Mouse (Mus musculus): Measurements from ENCODE around the gene St3gal5.
A peak's percentile ranks its signal among the peaks of the same experiment; 100 is the strongest.

The St3gal5 gene

DNA sequence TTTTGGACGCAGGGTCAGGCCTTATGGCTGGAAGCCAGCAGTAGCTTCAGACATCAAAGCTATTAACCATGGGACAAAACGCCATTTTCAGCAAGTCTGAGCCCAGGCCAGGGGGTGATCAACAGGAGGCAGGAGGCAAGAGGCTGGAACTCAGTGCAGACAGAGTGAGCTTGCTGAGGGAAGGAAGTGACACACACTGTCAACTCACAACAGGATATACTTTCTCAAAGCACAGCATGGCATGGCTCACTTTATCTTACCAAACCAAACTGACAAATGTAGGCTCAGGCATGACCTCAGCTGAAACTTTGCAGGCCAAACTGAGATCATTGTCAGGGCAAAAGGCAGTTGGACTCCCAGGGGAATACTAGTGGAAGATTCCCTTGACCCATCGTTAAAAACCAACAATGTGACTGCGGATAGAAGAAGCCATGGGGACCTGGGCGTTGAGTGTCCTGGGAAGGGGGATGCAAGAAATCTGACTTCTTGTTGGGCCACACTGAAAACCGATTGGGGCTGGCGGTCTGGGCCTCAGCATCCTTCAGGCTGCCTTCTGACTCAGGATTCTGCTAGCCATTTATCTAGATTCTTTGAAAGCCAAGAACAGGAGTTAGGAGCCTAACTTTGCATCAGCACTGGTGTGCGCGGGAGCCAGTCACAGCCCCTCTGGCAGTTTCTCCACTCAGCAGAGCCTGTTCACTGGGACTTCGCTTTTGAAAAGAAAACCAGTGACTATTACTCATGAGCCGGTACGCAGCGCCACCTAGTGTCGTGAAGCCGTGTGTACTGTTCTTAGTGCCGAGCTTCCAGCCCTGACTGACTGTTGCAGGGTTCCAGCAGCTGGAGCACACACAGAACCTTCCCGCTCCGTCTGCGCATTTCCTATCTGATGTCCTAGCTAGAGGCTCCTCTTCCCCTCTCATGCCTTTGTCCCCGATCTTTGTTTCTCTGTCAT is 67.2 kb downstream of the St3gal5 start:
- DNase-seq (ENCODE audit: low read depth): peak; percentile 67

- DNase-seq (ENCODE audit: low read depth): no peak
These were observed 68.5 kb downstream of the St3gal5 start for GRCm38 (mm10) chr6:72165907-72166306.

GRCm38 (mm10) chr6:72171391-72171790 is 74.0 kb downstream of the St3gal5 start:
- DNase-seq (ENCODE audit: low read depth): no peak

DNA sequence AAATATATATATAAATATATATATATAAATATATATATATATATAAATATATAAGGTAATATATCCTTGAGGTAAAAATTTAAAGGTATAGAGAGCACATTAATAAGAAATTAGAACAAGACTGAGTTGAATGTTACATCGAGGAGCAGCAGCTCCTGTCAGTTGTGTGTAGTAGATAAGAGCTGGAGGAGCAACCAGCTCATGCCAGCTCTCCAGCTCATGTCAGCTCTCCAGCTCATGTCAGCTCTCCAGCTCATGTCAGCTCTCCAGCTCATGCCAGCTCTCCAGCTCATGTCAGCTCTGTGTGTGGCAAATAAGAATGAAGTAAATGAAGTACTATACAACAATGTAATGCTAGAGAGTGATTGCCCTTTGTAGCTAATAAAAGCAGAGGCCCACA is 76.0 kb downstream of the St3gal5 start:
- no peak for DNase-seq (ENCODE audit: low read depth)

- no peak for DNase-seq (ENCODE audit: low read depth)
These were observed 78.0 kb downstream of the St3gal5 start for GRCm38 (mm10) chr6:72175419-72175818.

GRCm38 (mm10) chr6:72176004-72176403 is 78.6 kb downstream of the St3gal5 start:
- DNase-seq (ENCODE audit: low read depth): no peak

- no peak for DNase-seq (ENCODE audit: low read depth)
These were observed 80.0 kb downstream of the St3gal5 start for GRCm38 (mm10) chr6:72177417-72177816.

DNA sequence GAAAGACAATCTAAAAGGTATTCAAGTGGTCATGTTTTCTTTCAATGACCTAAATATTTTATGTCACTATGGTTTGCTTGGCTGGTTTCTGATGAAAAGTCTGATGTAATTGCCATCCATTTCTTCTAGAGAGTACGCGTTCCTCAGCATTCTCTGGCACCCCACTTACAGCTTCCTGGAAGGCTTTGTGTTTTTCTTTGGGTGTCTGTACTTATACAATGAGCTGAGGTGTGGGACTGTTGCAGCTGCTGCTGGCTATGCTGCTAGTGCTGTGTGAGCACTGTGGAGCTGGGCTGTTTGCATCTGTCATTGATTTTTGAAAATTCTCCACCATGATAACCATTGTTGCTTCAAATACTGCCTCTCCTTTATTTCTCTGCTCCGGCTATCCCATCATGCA is 81.6 kb downstream of the St3gal5 start:
- DNase-seq (ENCODE audit: low read depth): no peak

DNA sequence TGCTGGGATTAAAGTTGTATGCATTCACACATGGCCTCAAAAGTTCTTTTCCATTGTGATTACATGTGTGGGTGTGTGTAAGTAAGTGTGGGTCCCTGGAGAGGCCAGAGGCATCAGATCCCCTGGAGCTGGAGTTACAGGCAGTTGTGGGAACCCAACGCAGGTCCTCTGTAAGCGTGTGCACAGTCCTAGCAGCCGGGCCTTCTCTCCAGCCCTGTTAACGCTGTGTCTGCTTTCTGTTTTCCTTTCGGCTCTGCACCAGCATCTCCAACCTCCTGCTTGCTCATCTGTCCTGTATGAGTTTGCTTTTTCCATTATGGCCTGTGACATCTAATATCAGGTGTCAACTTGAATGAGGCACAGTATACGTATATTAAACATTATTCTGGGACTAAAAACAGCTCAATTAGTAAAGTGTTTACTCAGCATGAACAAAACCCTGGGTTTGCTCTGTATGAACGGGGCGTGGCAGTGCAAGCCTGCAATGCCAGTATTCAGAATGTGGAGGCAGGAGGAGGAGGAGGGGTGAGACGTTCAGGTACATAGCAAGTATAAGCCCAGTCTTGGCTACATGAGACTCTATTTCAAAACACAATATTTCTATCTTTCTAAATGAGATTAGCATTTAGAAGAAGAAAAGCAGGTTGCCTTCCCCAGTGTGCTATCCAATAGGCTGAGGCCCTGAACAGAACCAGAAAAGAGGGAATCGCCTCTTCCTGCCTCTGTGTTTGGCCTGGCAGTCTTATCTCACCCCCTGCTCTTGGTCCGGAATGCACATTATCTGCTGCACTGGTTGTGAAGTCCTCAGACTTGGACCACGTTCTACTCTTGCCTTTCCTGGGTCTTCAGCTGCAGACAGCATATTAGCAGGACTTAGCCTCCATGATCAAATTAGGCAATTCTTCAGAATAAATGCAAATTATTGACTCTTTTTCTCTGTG is 82.4 kb downstream of the St3gal5 start:
- DNase-seq (ENCODE audit: low read depth): no peak

GRCm38 (mm10) chr6:72184576-72184975 is 87.2 kb downstream of the St3gal5 start:
- DNase-seq (ENCODE audit: low read depth): no peak

GRCm38 (mm10) chr6:72185893-72186490 is 88.6 kb downstream of the St3gal5 start:
- DNase-seq (ENCODE audit: low read depth): no peak

GRCm38 (mm10) chr6:72186809-72187208 is 89.4 kb downstream of the St3gal5 start:
- no peak for DNase-seq (ENCODE audit: low read depth)

GRCm38 (mm10) chr6:72189061-72189863 is 91.9 kb downstream of the St3gal5 start:
- DNase-seq (ENCODE audit: low read depth): peak; percentile 79

GRCm38 (mm10) chr6:72190120-72190519 is 92.7 kb downstream of the St3gal5 start:
- no peak for DNase-seq (ENCODE audit: low read depth)

- DNase-seq (ENCODE audit: low read depth): no peak
These were observed 93.2 kb downstream of the St3gal5 start for GRCm38 (mm10) chr6:72190577-72190976.

DNA sequence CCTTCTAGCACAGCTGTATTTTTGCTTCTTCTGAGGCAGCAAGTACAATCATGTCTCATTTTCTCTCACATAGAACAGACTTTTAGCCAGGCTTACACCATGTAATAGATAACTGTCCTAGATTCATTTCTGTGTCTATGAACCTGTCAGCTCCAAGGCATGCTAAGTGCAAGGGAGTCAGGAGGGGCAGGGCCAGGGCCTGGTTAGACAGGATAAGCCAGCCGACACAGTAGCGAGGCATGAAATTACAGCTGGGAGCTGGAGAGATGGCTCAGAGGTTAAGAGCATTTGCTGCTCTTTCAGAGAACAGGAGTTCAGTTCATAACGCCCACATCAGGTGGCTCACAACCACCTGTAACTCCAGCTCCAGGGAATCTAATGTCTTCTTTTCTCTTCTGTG is 99.3 kb downstream of the St3gal5 start:
- no peak for DNase-seq (ENCODE audit: low read depth)

- no peak for DNase-seq (ENCODE audit: low read depth)
These were observed 100.1 kb downstream of the St3gal5 start for GRCm38 (mm10) chr6:72197515-72197914.

DNA sequence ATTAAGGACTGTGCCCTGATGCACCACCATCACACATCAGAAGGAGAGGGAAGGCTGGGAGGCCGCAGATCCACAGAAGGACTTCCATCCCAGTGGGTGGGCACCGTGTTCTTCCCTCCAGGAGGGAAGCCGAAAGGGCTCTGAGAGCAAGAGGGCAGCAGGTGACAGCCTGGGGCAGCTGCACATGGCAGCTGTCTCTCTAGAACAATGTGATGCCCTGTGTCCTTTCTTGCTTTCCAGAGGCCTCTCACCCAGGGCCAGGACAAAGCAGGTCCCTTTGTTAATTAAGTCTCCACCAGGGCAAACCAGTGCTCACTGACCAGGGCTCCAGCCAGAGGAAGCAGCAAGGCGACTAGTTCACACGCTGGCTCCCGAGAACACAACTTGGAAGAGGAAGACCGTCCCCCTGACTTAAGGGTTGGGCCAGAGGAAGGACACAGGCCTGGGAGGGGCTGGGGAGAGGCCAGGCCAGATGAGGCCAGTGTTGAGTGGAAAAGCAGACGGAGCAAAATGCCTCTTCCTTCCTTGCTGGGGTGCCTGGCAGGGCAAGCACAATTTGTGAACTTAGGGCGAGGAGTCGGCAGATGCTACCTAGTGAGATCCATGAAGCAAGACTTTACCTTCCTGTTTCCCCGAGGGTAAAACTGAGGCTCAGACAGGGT is 103.3 kb downstream of the St3gal5 start:
- no peak for DNase-seq (ENCODE audit: low read depth)

DNA sequence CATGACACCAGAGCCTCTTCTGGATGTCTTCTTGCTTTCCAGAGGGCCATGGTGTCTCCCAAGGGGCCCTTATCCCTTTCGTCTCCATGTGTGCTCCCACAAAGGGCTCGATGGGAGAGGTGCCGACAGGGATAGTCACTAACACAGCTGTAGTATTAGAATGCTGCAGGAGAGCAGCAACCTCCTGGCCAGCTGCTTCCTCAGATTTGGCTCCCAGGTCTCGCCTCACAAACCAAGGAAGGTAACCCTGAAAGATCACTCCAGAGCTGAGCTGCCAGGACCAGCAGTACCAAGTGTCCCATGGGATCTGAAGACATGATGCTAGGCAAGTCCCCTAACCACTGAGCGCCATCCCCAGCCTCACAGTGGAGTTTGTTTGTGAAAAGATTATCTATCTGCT is 105.3 kb downstream of the St3gal5 start:
- DNase-seq (ENCODE audit: low read depth): no peak

DNA sequence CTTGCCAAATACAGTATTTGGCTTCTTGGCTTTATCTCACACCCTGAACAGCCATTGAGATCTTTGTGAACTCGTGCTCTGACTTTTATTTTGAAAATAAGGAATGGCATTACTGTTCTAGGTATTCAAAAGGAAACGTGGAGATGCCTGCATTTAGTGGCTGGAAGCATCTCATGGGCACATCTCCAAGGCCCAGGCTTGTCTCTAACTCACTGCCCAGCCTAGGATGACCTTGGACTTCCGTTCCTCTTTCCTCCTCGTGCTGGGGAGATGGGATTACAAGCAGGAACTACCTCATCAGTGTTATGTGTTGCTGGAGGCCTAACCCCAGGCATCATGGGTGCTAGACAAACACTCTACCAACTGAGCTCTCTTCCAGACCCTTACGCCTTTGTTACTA is 105.9 kb downstream of the St3gal5 start:
- no peak for DNase-seq (ENCODE audit: low read depth)
